Mouse (Mus musculus) hindbrain, embryonic 10.5 days (tissue): ENCODE data around the gene Tshz3. TPM values are rescaled to one million over a fixed set of nuclear protein-coding genes. Genes with fewer than 3 reads are reported as not detected.

Experiments
- DNase-seq: peaks from one replicate; pipeline ENCODE4 v3.0.0-alpha.2; 2017; ENCODE audit warnings: low spot score
- H3K27ac ChIP-seq: fragments of 300-500 bp; sonication (generic); 2 replicates; pipeline ENCODE4 v1.5.1; 2016; ENCODE audit warnings: mild to moderate bottlenecking, moderate library complexity
- H3K27me3 ChIP-seq: fragments of 300-500 bp; sonication (generic); 2 replicates; pipeline ENCODE4 v1.6.1; 2016; ENCODE audit warnings: mild to moderate bottlenecking; ENCODE audit not compliant: poor library complexity, insufficient read depth, severe bottlenecking
- H3K36me3 ChIP-seq: fragments of 300-500 bp; sonication (generic); 2 replicates; pipeline ENCODE4 v1.6.1; 2016; ENCODE audit warnings: mild to moderate bottlenecking, moderate library complexity
- H3K4me1 ChIP-seq: fragments of 300-500 bp; sonication (generic); replicated peaks from 2 replicates; pipeline ENCODE4 v1.6.1; 2016; ENCODE audit warnings: mild to moderate bottlenecking
- H3K4me3 ChIP-seq: fragments of 300-500 bp; sonication (generic); 2 replicates; pipeline ENCODE4 v1.5.1; 2016; ENCODE audit warnings: mild to moderate bottlenecking, moderate library complexity
- H3K9me3 ChIP-seq: fragments of 300-500 bp; sonication (generic); 2 replicates; pipeline ENCODE4 v1.6.1; 2016; ENCODE audit warnings: mild to moderate bottlenecking, moderate library complexity
- WGBS: fragments of 180-500 bp; shearing (Covaris S2); methylation state at CpG from one replicate; pipeline ENCODE4 v1.1.7; 2016; 5-methylcytosine and 5-hydroxymethylcytosine counted together
- polyA plus RNA-seq: library from polyadenylated mRNA; unstranded; fragments of >200 nt; fragmentation: Nextera tagmentation; extraction: Ambion mirVana; gene quantifications from 2 replicates; pipeline ENCODE4 v1.2.1, GENCODE M21; 2016

The Tshz3 gene
- 5.4 and 9.1 TPM in 2 replicates for polyA plus RNA-seq

- H3K27me3 ChIP-seq: peaks cover 58% of the 10 kb centered on the region
- no peaks in the 10 kb centered on the region for H3K36me3 ChIP-seq
- peak within 1 kb of the TSS; percentile 87 for H3K4me3 ChIP-seq
- peaks cover 69% of the 10 kb centered on the region for H3K4me1 ChIP-seq
- no peaks in the 10 kb centered on the region for H3K9me3 ChIP-seq
- DNase-seq: no peak
- peak within 1 kb of the TSS; percentile 94 for H3K27ac ChIP-seq
- under 1% methylated on average over 57 of the region's 88 CpGs for WGBS
These were observed at the start of gene Tshz3 for GRCm38 (mm10) chr7:36697856-36698588. Tshz3 (plus strand) TSS chr7:36698118.

GRCm38 (mm10) chr7:36655931-36656330 is 42.0 kb upstream of the Tshz3 start:
- no peak overlapping the region for H3K4me3 ChIP-seq
- peaks cover 86% of the 10 kb centered on the region for H3K27me3 ChIP-seq
- DNase-seq: no peak
- no peaks in the 10 kb centered on the region for H3K36me3 ChIP-seq
- peaks cover 14% of the 10 kb centered on the region for H3K4me1 ChIP-seq
- WGBS: 89% methylated on average over 4 of the region's 4 CpGs
- no peaks in the 10 kb centered on the region for H3K9me3 ChIP-seq
- H3K27ac ChIP-seq: no peak overlapping the region

- Histone ChIP-seq H3K9me3 (no peaks in the 10 kb centered on the region), H3K36me3 (no peaks in the 10 kb centered on the region), H3K4me3 (no peak overlapping the region), H3K27ac (no peak overlapping the region), H3K4me1 (peaks cover 14% of the 10 kb centered on the region), H3K27me3 (peaks cover 87% of the 10 kb centered on the region)
- no peak for DNase-seq
These were observed 41.5 kb upstream of the Tshz3 start for GRCm38 (mm10) chr7:36656401-36656800.

- WGBS: 18% methylated on average over 5 of the region's 5 CpGs
- peaks cover 90% of the 10 kb centered on the region for H3K27me3 ChIP-seq
- H3K36me3 ChIP-seq: no peaks in the 10 kb centered on the region
- DNase-seq: peak; percentile 70
- peaks cover 14% of the 10 kb centered on the region for H3K4me1 ChIP-seq
- 0 out of 2 replicates have a peak overlapping the region, but pooled peaks have one; percentile 23 for H3K27ac ChIP-seq
- no peaks in the 10 kb centered on the region for H3K9me3 ChIP-seq
- H3K4me3 ChIP-seq: no peak overlapping the region
These were observed 39.6 kb upstream of the Tshz3 start for GRCm38 (mm10) chr7:36658331-36658730.

GRCm38 (mm10) chr7:36659265-36659664 is 38.7 kb upstream of the Tshz3 start:
- Histone ChIP-seq H3K4me1 (peaks cover 14% of the 10 kb centered on the region), H3K4me3 (no peak overlapping the region), H3K9me3 (no peaks in the 10 kb centered on the region), H3K36me3 (no peaks in the 10 kb centered on the region), H3K27ac (no peak overlapping the region), H3K27me3 (peaks cover 84% of the 10 kb centered on the region)
- no peak for DNase-seq
- WGBS: 84% methylated on average over 7 of the region's 7 CpGs

- Histone ChIP-seq H3K27me3 (peaks cover 78% of the 10 kb centered on the region), H3K4me1 (peaks cover 14% of the 10 kb centered on the region), H3K9me3 (no peaks in the 10 kb centered on the region), H3K4me3 (no peak overlapping the region), H3K27ac (no peak overlapping the region), H3K36me3 (no peaks in the 10 kb centered on the region)
- 68% methylated on average over 9 of the region's 9 CpGs for WGBS
- DNase-seq: no peak
These were observed 37.3 kb upstream of the Tshz3 start for GRCm38 (mm10) chr7:36660654-36661053.

- H3K27me3 ChIP-seq: peaks cover 74% of the 10 kb centered on the region
- H3K4me1 ChIP-seq: peaks cover 6% of the 10 kb centered on the region
- no peak for DNase-seq
- H3K27ac ChIP-seq: no peak overlapping the region
- no peaks in the 10 kb centered on the region for H3K36me3 ChIP-seq
- 77% methylated on average over 7 of the region's 7 CpGs for WGBS
- H3K9me3 ChIP-seq: no peaks in the 10 kb centered on the region
- no peak overlapping the region for H3K4me3 ChIP-seq
These were observed 34.5 kb upstream of the Tshz3 start for GRCm38 (mm10) chr7:36663431-36663830.

GRCm38 (mm10) chr7:36667767-36668166 is 30.2 kb upstream of the Tshz3 start:
- Histone ChIP-seq H3K36me3 (no peaks in the 10 kb centered on the region), H3K4me1 (no peaks in the 10 kb centered on the region), H3K4me3 (no peak overlapping the region), H3K27ac (no peak overlapping the region), H3K27me3 (peaks cover 37% of the 10 kb centered on the region), H3K9me3 (no peaks in the 10 kb centered on the region)
- 69% methylated on average over 5 of the region's 5 CpGs for WGBS
- DNase-seq: no peak

- 9% methylated on average over 8 of the region's 8 CpGs for WGBS
- peaks cover 79% of the 10 kb centered on the region for H3K27me3 ChIP-seq
- H3K9me3 ChIP-seq: no peaks in the 10 kb centered on the region
- H3K36me3 ChIP-seq: no peaks in the 10 kb centered on the region
- DNase-seq: no peak
- H3K27ac ChIP-seq: no peak overlapping the region
- no peak overlapping the region for H3K4me3 ChIP-seq
- H3K4me1 ChIP-seq: peaks cover 27% of the 10 kb centered on the region
These were observed 19.9 kb upstream of the Tshz3 start for GRCm38 (mm10) chr7:36678031-36678430.

- peak overlapping the region; percentile 48 for H3K4me3 ChIP-seq
- peaks cover 84% of the 10 kb centered on the region for H3K27me3 ChIP-seq
- peak; percentile 23 for DNase-seq
- H3K9me3 ChIP-seq: no peaks in the 10 kb centered on the region
- 3% methylated on average over 10 of the region's 10 CpGs for WGBS
- no peak overlapping the region for H3K27ac ChIP-seq
- no peaks in the 10 kb centered on the region for H3K36me3 ChIP-seq
- peaks cover 27% of the 10 kb centered on the region for H3K4me1 ChIP-seq
These were observed 19.4 kb upstream of the Tshz3 start for GRCm38 (mm10) chr7:36678510-36678909.

GRCm38 (mm10) chr7:36679031-36679618 is 18.8 kb upstream of the Tshz3 start:
- peaks cover 27% of the 10 kb centered on the region for H3K4me1 ChIP-seq
- peaks cover 84% of the 10 kb centered on the region for H3K27me3 ChIP-seq
- WGBS: 5% methylated on average over 9 of the region's 9 CpGs
- H3K36me3 ChIP-seq: no peaks in the 10 kb centered on the region
- peak overlapping the region; percentile 45; the same call in 1 of the 2 replicates for H3K27ac ChIP-seq
- DNase-seq: peak; percentile 27
- peak overlapping the region; percentile 48 for H3K4me3 ChIP-seq
- H3K9me3 ChIP-seq: no peaks in the 10 kb centered on the region

- WGBS: under 1% methylated on average over 18 of the region's 18 CpGs
- H3K27ac ChIP-seq: peak overlapping the region; percentile 56; the same call in 1 of the 2 replicates
- H3K36me3 ChIP-seq: no peaks in the 10 kb centered on the region
- H3K4me3 ChIP-seq: peak overlapping the region; percentile 48
- peak; percentile 44 for DNase-seq
- peaks cover 27% of the 10 kb centered on the region for H3K4me1 ChIP-seq
- no peaks in the 10 kb centered on the region for H3K9me3 ChIP-seq
- peaks cover 83% of the 10 kb centered on the region for H3K27me3 ChIP-seq
These were observed 18.0 kb upstream of the Tshz3 start for GRCm38 (mm10) chr7:36679866-36680458.

GRCm38 (mm10) chr7:36687508-36687907 is 10.4 kb upstream of the Tshz3 start:
- no peaks in the 10 kb centered on the region for H3K36me3 ChIP-seq
- no peaks in the 10 kb centered on the region for H3K9me3 ChIP-seq
- H3K4me1 ChIP-seq: peaks cover 21% of the 10 kb centered on the region
- no peak overlapping the region for H3K4me3 ChIP-seq
- 95% methylated on average over 1 of the region's 1 CpGs for WGBS
- no peak overlapping the region for H3K27ac ChIP-seq
- H3K27me3 ChIP-seq: peaks cover 67% of the 10 kb centered on the region
- no peak for DNase-seq
